Mouse (Mus musculus): ENCODE measurements around the gene Tbc1d1. TPM values are rescaled to one million over a fixed set of nuclear protein-coding genes. Genes with fewer than 3 reads are reported as not detected.

Gene Tbc1d1
- polyA plus RNA-seq, 1 experiment from 2014 or later: 15.4 TPM

GRCm38 (mm10) chr5:64251435-64251834 is 95.3 kb downstream of the Tbc1d1 start:
- Histone ChIP-seq H3K36me3 (replicated peaks; ENCODE audit: control insufficient read depth, insufficient read depth) (no peaks in the 10 kb centered on the region), H3K4me3 (replicated peaks; ENCODE audit: low read length) (no peak overlapping the region), H3K27me3 (ENCODE audit: control insufficient read depth, insufficient read depth, low read length) (no peaks in the 10 kb centered on the region), H3K9ac (no peak overlapping the region), H3K4me1 (replicated peaks; ENCODE audit: control insufficient read depth, insufficient read depth, low read length) (no peaks in the 10 kb centered on the region), H3K27ac (no peak overlapping the region), H3K4me2 (replicated peaks) (no peak overlapping the region), H3K9me3 (ENCODE audit: control insufficient read depth, low read length) (no peaks in the 10 kb centered on the region)
- ATAC-seq (ENCODE audit: low FRiP score): no peak
- no peak for DNase-seq (ENCODE audit: low spot score)
- 63% methylated on average over 5 of the region's 5 CpGs for WGBS

DNA sequence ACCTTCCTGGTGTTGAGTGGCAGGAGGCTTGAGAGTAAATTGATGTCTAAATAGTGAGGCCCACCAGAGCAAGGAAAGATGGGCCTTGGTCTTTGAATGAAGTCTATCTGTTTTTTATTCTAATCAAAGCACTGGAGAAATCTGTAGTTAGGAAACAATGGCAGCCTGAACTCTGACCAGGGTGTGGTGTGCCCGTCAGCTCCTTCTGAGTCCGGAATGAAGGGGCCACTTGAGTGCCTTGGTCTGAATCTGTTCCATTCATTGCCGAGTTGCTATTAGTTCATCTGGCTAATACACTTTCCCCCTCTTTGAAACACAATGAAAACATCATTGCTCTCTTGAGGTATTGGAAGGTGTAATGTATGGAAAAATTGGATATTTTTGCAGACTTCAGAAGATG is 98.2 kb downstream of the Tbc1d1 start:
- no peak for ATAC-seq (ENCODE audit: low FRiP score)
- no peaks in the 10 kb centered on the region for H3K27me3 ChIP-seq (ENCODE audit: control insufficient read depth, insufficient read depth, low read length)
- WGBS: 21% methylated on average over 3 of the region's 3 CpGs

DNA sequence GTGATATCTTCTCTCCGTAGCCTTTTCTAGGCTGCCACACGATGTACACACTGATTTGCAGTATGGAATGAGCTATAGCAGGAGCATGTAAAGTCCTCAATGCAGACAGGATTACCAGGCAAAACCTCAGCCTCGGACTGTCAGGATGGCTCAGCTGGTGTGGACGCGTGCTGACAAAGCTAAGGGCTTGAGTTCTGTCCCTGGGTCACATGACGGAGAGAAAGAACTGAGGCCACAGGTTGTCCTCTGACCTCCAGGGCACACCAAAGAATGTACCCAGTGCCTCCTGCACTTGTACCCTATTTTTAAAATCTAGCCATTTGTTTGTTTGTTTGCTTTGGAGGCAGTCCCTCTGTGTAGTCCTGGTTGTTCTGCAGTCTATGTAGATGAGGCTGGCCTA is 98.9 kb downstream of the Tbc1d1 start:
- H3K4me3 ChIP-seq (replicated peaks; ENCODE audit: low read length): no peak overlapping the region
- H3K4me2 ChIP-seq (replicated peaks): no peak overlapping the region
- no peaks in the 10 kb centered on the region for H3K9me3 ChIP-seq (ENCODE audit: control insufficient read depth, low read length)
- H3K9ac ChIP-seq: no peak overlapping the region
- H3K27me3 ChIP-seq (ENCODE audit: control insufficient read depth, insufficient read depth, low read length): no peaks in the 10 kb centered on the region
- no peaks in the 10 kb centered on the region for H3K36me3 ChIP-seq (replicated peaks; ENCODE audit: control insufficient read depth, insufficient read depth)
- 24% methylated on average over 6 of the region's 6 CpGs for WGBS
- H3K4me1 ChIP-seq (replicated peaks; ENCODE audit: control insufficient read depth, insufficient read depth, low read length): no peaks in the 10 kb centered on the region
- no peak overlapping the region for H3K27ac ChIP-seq
- DNase-seq (ENCODE audit: low spot score) (no peak), ATAC-seq (ENCODE audit: low FRiP score) (no peak)

More for the DNA sequence above, 98.2 kb downstream of the Tbc1d1 start:
- no peak for DNase-seq (ENCODE audit: low spot score)
- H3K9ac ChIP-seq: no peak overlapping the region
- H3K4me2 ChIP-seq (replicated peaks): no peak overlapping the region
- no peaks in the 10 kb centered on the region for H3K36me3 ChIP-seq (replicated peaks; ENCODE audit: control insufficient read depth, insufficient read depth)
- H3K9me3 ChIP-seq (ENCODE audit: control insufficient read depth, low read length): no peaks in the 10 kb centered on the region
- H3K4me1 ChIP-seq (replicated peaks; ENCODE audit: control insufficient read depth, insufficient read depth, low read length): no peaks in the 10 kb centered on the region
- no peak overlapping the region for H3K4me3 ChIP-seq (replicated peaks; ENCODE audit: low read length)
- no peak overlapping the region for H3K27ac ChIP-seq

GRCm38 (mm10) chr5:64263348-64263747 is 107.2 kb downstream of the Tbc1d1 start:
- 57% methylated on average over 11 of the region's 11 CpGs for WGBS
- DNase-seq (ENCODE audit: low spot score): no peak
- Histone ChIP-seq H3K36me3 (replicated peaks; ENCODE audit: control insufficient read depth, insufficient read depth) (no peaks in the 10 kb centered on the region), H3K4me3 (replicated peaks; ENCODE audit: low read length) (no peak overlapping the region), H3K9ac (no peak overlapping the region), H3K4me1 (replicated peaks; ENCODE audit: control insufficient read depth, insufficient read depth, low read length) (no peaks in the 10 kb centered on the region), H3K27me3 (ENCODE audit: control insufficient read depth, insufficient read depth, low read length) (no peaks in the 10 kb centered on the region), H3K27ac (0 out of 2 replicates have a peak overlapping the region, but pooled peaks have one; percentile 29), H3K4me2 (replicated peaks) (no peak overlapping the region), H3K9me3 (ENCODE audit: control insufficient read depth, low read length) (no peaks in the 10 kb centered on the region)
- peak; percentile 43; the same call in 1 of the 2 replicates for ATAC-seq (ENCODE audit: low FRiP score)

DNA sequence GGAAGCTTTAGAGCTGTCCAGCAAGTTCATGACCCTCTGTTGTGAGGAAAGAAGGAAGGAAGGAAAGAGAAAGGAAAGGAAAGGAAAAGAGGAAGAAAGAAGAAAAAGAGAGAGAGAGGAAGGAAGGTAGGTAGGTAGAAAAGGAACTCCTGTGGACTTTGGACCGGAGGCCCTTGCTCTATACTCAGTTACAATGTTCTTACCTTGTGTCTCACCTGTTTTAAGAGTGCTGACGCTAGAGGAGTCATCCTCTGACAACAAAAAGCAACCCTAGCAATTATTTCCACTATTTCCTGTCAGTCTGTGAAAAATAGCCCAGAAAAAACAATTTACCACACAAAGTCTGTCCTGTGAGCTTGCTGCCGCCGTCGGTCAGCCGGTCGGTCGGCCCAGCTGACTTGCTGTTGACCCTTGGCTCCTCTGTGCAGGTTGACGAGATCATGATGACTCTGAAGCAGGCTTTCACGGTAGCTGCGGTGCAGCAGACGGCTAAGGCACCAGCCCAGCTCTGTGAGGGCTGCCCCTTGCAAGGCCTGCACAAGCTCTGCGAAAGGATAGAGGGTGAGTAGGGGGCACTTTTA is 107.9 kb downstream of the Tbc1d1 start:
- H3K9ac ChIP-seq: no peak overlapping the region
- ATAC-seq (ENCODE audit: low FRiP score) (no peak), DNase-seq (ENCODE audit: low spot score) (no peak)
- H3K9me3 ChIP-seq (ENCODE audit: control insufficient read depth, low read length): no peaks in the 10 kb centered on the region
- no peak overlapping the region for H3K4me2 ChIP-seq (replicated peaks)
- no peak overlapping the region for H3K4me3 ChIP-seq (replicated peaks; ENCODE audit: low read length)
- no peaks in the 10 kb centered on the region for H3K4me1 ChIP-seq (replicated peaks; ENCODE audit: control insufficient read depth, insufficient read depth, low read length)
- 0 out of 2 replicates have a peak overlapping the region, but pooled peaks have one; percentile 29 for H3K27ac ChIP-seq
- H3K36me3 ChIP-seq (replicated peaks; ENCODE audit: control insufficient read depth, insufficient read depth): no peaks in the 10 kb centered on the region
- 75% methylated on average over 13 of the region's 13 CpGs for WGBS
- H3K27me3 ChIP-seq (ENCODE audit: control insufficient read depth, insufficient read depth, low read length): no peaks in the 10 kb centered on the region

DNA sequence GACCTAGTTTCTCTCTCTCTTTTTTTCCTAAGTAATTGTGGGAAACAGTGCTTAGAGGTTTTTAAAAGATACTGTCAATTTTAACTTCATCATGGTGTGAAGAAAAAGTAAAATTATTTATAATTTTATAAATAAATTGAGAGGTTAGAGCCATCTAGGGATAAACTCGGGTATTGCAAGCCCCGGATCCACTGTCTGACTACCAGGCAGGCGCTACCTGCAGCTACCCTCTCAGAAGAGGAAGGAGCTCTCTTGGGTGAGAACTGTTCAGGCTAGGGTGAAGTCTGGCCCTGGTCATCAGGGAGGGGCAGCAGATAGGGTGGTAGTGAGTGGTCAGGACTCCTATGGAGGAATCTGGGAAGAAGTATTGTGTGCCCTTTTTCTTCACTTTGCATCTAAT is 109.0 kb downstream of the Tbc1d1 start:
- ATAC-seq (ENCODE audit: low FRiP score) (no peak), DNase-seq (ENCODE audit: low spot score) (peak; percentile 66)
- no peak overlapping the region for H3K27ac ChIP-seq
- no peaks in the 10 kb centered on the region for H3K36me3 ChIP-seq (replicated peaks; ENCODE audit: control insufficient read depth, insufficient read depth)
- H3K4me2 ChIP-seq (replicated peaks): no peak overlapping the region
- no peak overlapping the region for H3K4me3 ChIP-seq (replicated peaks; ENCODE audit: low read length)
- H3K9me3 ChIP-seq (ENCODE audit: control insufficient read depth, low read length): no peaks in the 10 kb centered on the region
- H3K4me1 ChIP-seq (replicated peaks; ENCODE audit: control insufficient read depth, insufficient read depth, low read length): no peaks in the 10 kb centered on the region
- 27% methylated on average over 3 of the region's 3 CpGs for WGBS
- H3K9ac ChIP-seq: no peak overlapping the region
- H3K27me3 ChIP-seq (ENCODE audit: control insufficient read depth, insufficient read depth, low read length): no peaks in the 10 kb centered on the region

- 90% methylated on average over 3 of the region's 3 CpGs for WGBS
Observed at GRCm38 (mm10) chr5:64265906-64266305, 109.8 kb downstream of the Tbc1d1 start.

DNA sequence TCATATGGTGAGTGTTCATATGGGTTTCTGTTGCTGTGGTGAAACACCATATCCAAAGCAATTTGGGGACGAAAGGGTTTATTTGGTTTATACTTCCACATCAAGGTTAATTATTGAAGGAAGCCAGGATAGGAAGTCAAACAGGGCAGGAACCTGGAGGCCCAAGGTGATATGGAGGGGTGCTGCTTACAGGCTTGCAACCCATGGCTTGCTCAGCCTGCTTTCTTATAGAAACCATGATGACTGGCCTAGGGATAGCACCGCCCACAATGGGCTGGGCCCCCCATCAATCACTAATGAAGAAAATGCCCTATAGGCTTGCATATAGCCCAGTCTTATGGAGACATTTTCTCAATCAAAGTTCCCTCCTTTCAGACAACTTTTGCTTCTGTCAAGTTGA is 110.4 kb downstream of the Tbc1d1 start:
- Histone ChIP-seq H3K9me3 (ENCODE audit: control insufficient read depth, low read length) (no peaks in the 10 kb centered on the region), H3K4me3 (replicated peaks; ENCODE audit: low read length) (no peak overlapping the region), H3K27me3 (ENCODE audit: control insufficient read depth, insufficient read depth, low read length) (no peaks in the 10 kb centered on the region), H3K36me3 (replicated peaks; ENCODE audit: control insufficient read depth, insufficient read depth) (no peaks in the 10 kb centered on the region), H3K27ac (no peak overlapping the region), H3K9ac (no peak overlapping the region), H3K4me2 (replicated peaks) (no peak overlapping the region), H3K4me1 (replicated peaks; ENCODE audit: control insufficient read depth, insufficient read depth, low read length) (no peaks in the 10 kb centered on the region)
- DNase-seq (ENCODE audit: low spot score) (no peak), ATAC-seq (ENCODE audit: low FRiP score) (no peak)
- WGBS: 96% methylated on average over 2 of the region's 2 CpGs

More at GRCm38 (mm10) chr5:64265906-64266305, 109.8 kb downstream of the Tbc1d1 start:
- H3K4me2 ChIP-seq (replicated peaks): no peak overlapping the region
- DNase-seq (ENCODE audit: low spot score) (no peak), ATAC-seq (ENCODE audit: low FRiP score) (no peak)
- no peaks in the 10 kb centered on the region for H3K4me1 ChIP-seq (replicated peaks; ENCODE audit: control insufficient read depth, insufficient read depth, low read length)
- no peaks in the 10 kb centered on the region for H3K9me3 ChIP-seq (ENCODE audit: control insufficient read depth, low read length)
- no peaks in the 10 kb centered on the region for H3K27me3 ChIP-seq (ENCODE audit: control insufficient read depth, insufficient read depth, low read length)
- H3K9ac ChIP-seq: no peak overlapping the region
- no peaks in the 10 kb centered on the region for H3K36me3 ChIP-seq (replicated peaks; ENCODE audit: control insufficient read depth, insufficient read depth)
- no peak overlapping the region for H3K4me3 ChIP-seq (replicated peaks; ENCODE audit: low read length)
- H3K27ac ChIP-seq: no peak overlapping the region

- Histone ChIP-seq H3K9ac (no peak overlapping the region), H3K4me3 (replicated peaks; ENCODE audit: low read length) (no peak overlapping the region), H3K27ac (no peak overlapping the region), H3K4me2 (replicated peaks) (no peak overlapping the region), H3K9me3 (ENCODE audit: control insufficient read depth, low read length) (no peaks in the 10 kb centered on the region), H3K4me1 (replicated peaks; ENCODE audit: control insufficient read depth, insufficient read depth, low read length) (no peaks in the 10 kb centered on the region), H3K27me3 (ENCODE audit: control insufficient read depth, insufficient read depth, low read length) (no peaks in the 10 kb centered on the region), H3K36me3 (replicated peaks; ENCODE audit: control insufficient read depth, insufficient read depth) (no peaks in the 10 kb centered on the region)
- ATAC-seq (ENCODE audit: low FRiP score) (no peak), DNase-seq (ENCODE audit: low spot score) (no peak)
- WGBS: 90% methylated on average over 9 of the region's 9 CpGs
Observed at GRCm38 (mm10) chr5:64267279-64267678, 111.2 kb downstream of the Tbc1d1 start.

DNA sequence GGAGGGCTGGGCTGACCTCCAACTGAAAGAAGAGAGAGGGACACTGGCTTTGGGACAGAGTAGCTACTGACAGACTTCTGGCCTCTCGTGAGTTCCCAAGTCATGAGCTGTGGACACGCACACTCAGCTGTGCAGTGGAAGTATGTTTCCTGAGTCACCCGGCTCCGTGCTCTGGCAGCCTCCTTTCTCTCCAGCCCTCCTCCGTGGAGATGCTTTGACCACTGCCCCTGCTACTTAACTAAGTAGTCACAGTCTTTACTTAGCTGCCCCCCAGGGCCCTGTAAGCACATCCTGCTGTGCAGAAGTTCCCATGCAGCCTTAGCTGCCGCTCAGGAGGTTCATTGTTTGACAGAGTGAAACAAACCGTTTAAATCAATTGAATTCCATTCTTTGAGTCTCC is 113.6 kb downstream of the Tbc1d1 start:
- DNase-seq (ENCODE audit: low spot score): no peak
- Histone ChIP-seq H3K36me3 (replicated peaks; ENCODE audit: control insufficient read depth, insufficient read depth) (no peaks in the 10 kb centered on the region), H3K27ac (no peak overlapping the region), H3K9ac (no peak overlapping the region), H3K4me3 (replicated peaks; ENCODE audit: low read length) (no peak overlapping the region), H3K27me3 (ENCODE audit: control insufficient read depth, insufficient read depth, low read length) (no peaks in the 10 kb centered on the region), H3K9me3 (ENCODE audit: control insufficient read depth, low read length) (no peaks in the 10 kb centered on the region), H3K4me2 (replicated peaks) (no peak overlapping the region), H3K4me1 (replicated peaks; ENCODE audit: control insufficient read depth, insufficient read depth, low read length) (no peaks in the 10 kb centered on the region)
- WGBS: 25% methylated on average over 7 of the region's 7 CpGs
- no peak for ATAC-seq (ENCODE audit: low FRiP score)
